Mouse (Mus musculus) midbrain, embryonic 15.5 days (tissue): Measurements from ENCODE around the gene Rgs14. TPM values are rescaled to one million over a fixed set of nuclear protein-coding genes. Genes with fewer than 3 reads are reported as not detected.
A peak's percentile ranks its signal among the peaks of the same experiment; 100 is the strongest.

ENCODE experiments used
- ATAC-seq: fragments of 200-750 bp; cut with Nextera tagmentation; replicated peaks from 2 replicates; pipeline ENCODE4 v1.8.0; 2017; ENCODE audit warnings: moderate TSS enrichment
- H3K27ac ChIP-seq: fragments of 300-500 bp; sonication (generic); 2 replicates; pipeline ENCODE4 v1.5.1; 2015; ENCODE audit warnings: mild to moderate bottlenecking, inconsistent platforms
- H3K27me3 ChIP-seq: fragments of 300-500 bp; sonication (generic); replicated peaks from 2 replicates; pipeline ENCODE4 v1.6.1; 2015; ENCODE audit warnings: inconsistent platforms
- H3K36me3 ChIP-seq: fragments of 300-500 bp; sonication (generic); replicated peaks from 2 replicates; pipeline ENCODE4 v1.6.1; 2015; ENCODE audit warnings: inconsistent platforms
- H3K4me1 ChIP-seq: fragments of 300-500 bp; sonication (generic); 2 replicates; pipeline ENCODE4 v1.6.1; 2015; ENCODE audit warnings: inconsistent platforms
- H3K4me2 ChIP-seq: fragments of 300-500 bp; sonication (generic); 2 replicates; pipeline ENCODE4 v1.6.1; 2015; ENCODE audit warnings: inconsistent platforms, mild to moderate bottlenecking, moderate library complexity
- H3K4me3 ChIP-seq: fragments of 300-500 bp; sonication (generic); 2 replicates; pipeline ENCODE4 v1.5.1; 2015; ENCODE audit warnings: mild to moderate bottlenecking, inconsistent platforms
- H3K9ac ChIP-seq: fragments of 300-500 bp; sonication (generic); 2 replicates; pipeline ENCODE4 v1.6.1; 2015; ENCODE audit warnings: mild to moderate bottlenecking, inconsistent platforms
- H3K9me3 ChIP-seq: fragments of 300-500 bp; sonication (generic); 2 replicates; pipeline ENCODE4 v1.6.1; 2016; ENCODE audit warnings: inconsistent platforms
- WGBS: fragments of 180-500 bp; shearing (Covaris S2); methylation state at CpG from one replicate; pipeline ENCODE4 v1.1.7; 2015; ENCODE audit warnings: mixed read lengths; 5-methylcytosine and 5-hydroxymethylcytosine counted together
- polyA plus RNA-seq: library from polyadenylated mRNA; unstranded; fragments of >200 nt; fragmentation: Nextera tagmentation; extraction: Ambion mirVana; gene quantifications from 2 replicates; pipeline ENCODE4 v1.2.1, GENCODE M21; 2015

Rgs14 gene
- 0.34 and 0.52 TPM in 2 replicates for polyA plus RNA-seq

DNA sequence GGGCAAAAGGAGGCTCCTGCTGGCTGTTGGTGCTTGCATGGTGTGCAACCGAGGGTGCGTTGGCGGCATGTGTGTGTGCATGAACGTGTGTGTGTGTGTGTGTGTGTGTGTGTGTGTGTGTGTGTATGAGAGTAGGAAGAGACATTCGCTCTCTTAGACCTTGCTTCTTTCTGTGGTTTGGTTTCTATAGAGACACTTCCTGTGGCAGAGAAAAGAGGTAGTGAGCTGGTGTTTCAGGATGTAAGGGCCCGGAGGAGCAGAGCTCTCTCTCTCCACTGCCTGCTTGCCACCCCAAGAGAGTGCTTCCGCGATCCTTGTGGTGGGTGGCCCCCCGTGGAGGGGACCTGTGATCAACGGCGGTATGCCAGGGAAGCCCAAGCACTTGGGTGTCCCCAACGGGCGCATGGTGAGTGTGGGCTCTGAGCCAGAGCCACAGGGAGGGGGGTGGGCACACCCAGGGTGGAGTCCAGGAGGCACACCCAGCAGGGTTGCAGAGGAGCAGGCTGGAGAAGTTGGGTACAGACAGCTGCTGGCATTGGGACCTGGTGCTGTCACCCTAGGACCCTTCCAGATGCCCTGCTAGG, at the start of gene Rgs14:
Gene Rgs14, plus strand, starts transcription at position 202 of the 584 bp plus-strand sequence.
- 68% methylated on average over 13 of the region's 13 CpGs for WGBS
- H3K4me2 ChIP-seq: no peak within 1 kb of the TSS
- H3K4me3 ChIP-seq: no peak within 1 kb of the TSS
- no peak within 1 kb of the TSS for H3K27ac ChIP-seq
- no peak for ATAC-seq
- no peak within 1 kb of the TSS for H3K9ac ChIP-seq
- H3K4me1 ChIP-seq: no peaks in the 10 kb centered on the region
- no peaks in the 10 kb centered on the region for H3K9me3 ChIP-seq
- H3K36me3 ChIP-seq: no peaks in the 10 kb centered on the region
- H3K27me3 ChIP-seq: 0 out of 2 replicates have a peak, but pooled peaks cover 4% of the 10 kb centered on the region

DNA sequence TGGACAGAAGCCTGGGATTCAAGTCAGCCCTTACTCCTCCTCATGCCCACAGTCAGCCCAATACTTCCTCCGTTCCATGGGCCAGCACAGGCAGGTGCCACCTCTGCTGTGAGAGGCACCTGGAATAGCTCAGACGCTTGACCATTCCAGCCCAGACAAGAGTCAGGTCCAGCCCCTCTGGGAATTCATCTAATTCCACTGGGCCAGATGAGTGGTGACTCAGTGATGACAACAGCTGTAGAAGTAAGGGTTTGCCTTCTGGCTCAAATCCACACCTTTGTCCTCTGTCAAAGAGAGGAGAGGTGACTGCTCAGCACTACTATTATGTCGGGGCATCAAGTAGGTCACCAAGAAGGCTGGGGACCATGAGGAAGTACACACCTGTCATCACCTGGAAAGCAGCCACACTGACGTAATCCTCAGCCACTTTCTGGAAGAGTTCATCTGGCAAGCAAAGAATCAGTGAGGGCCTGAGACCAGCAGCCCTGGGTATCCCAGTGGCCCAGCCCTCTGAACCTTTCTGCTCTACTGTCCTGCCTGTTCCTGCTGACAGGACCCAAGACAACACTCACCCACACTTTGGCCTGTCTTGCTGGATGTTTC, 49.5 kb upstream of the Rgs14 start, which contains the start of gene Prelid1:
Gene Prelid1, plus strand, starts transcription at position 570 of the 603 bp plus-strand sequence.
- peaks cover 20% of the 10 kb centered on the region for H3K36me3 ChIP-seq
- no peak for ATAC-seq
- H3K9ac ChIP-seq: peak within 1 kb of the TSS; percentile 98
- peak within 1 kb of the TSS; percentile 95 for H3K4me3 ChIP-seq
- 0 out of 2 replicates have a peak within 1 kb of the TSS, but pooled peaks have one; percentile 78 for H3K27ac ChIP-seq
- peak within 1 kb of the TSS; percentile 98 for H3K4me2 ChIP-seq
- H3K9me3 ChIP-seq: no peaks in the 10 kb centered on the region
- H3K4me1 ChIP-seq: peaks cover 31% of the 10 kb centered on the region
- WGBS: 87% methylated on average over 4 of the region's 4 CpGs
- H3K27me3 ChIP-seq: no peaks in the 10 kb centered on the region

DNA sequence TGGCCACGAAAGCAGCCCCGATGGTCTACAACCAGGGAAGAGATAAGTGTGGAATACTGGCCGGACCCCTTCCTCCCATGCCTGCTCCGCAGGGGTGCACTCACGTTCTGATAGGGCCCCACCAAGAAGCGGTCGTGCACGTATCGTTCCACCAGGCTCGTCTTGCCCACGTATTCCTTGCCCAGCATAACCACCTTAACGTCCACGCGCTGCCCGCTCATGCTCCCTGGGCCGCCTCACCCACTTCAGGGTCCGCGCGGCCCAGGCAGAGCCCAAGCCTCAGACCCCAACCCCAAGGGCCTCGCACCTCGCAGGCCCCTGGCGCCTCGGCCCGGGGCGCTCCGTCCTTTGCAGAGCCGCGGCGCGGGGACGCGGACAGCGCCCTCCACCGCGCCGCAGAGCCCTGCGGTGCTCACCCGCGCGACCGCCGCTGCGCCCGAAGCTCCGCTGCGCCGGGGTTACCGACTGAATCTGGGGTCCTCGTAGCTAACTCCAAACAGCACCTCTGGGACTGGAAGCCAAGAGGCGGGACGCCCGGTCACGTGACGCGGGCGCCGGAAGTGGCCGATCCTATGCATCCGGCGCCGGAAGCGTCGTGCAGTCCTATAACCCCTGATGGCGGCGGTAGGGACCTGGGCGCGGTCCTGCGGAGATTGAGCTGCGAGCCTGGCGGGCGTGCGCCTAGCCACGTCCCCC, 48.0 kb upstream of the Rgs14 start, which contains the start of gene Rab24:
Gene Rab24, minus strand, starts transcription at position 513 of the 696 bp plus-strand sequence.
- Histone ChIP-seq H3K27ac (peak within 1 kb of the TSS; percentile 78), H3K9me3 (no peaks in the 10 kb centered on the region), H3K4me2 (peak within 1 kb of the TSS; percentile 98), H3K36me3 (peaks cover 31% of the 10 kb centered on the region), H3K27me3 (no peaks in the 10 kb centered on the region), H3K4me1 (peaks cover 31% of the 10 kb centered on the region), H3K4me3 (peak within 1 kb of the TSS; percentile 95), H3K9ac (peak within 1 kb of the TSS; percentile 98)
- WGBS: under 1% methylated on average over 68 of the region's 73 CpGs
- peak; percentile 92 for ATAC-seq

DNA sequence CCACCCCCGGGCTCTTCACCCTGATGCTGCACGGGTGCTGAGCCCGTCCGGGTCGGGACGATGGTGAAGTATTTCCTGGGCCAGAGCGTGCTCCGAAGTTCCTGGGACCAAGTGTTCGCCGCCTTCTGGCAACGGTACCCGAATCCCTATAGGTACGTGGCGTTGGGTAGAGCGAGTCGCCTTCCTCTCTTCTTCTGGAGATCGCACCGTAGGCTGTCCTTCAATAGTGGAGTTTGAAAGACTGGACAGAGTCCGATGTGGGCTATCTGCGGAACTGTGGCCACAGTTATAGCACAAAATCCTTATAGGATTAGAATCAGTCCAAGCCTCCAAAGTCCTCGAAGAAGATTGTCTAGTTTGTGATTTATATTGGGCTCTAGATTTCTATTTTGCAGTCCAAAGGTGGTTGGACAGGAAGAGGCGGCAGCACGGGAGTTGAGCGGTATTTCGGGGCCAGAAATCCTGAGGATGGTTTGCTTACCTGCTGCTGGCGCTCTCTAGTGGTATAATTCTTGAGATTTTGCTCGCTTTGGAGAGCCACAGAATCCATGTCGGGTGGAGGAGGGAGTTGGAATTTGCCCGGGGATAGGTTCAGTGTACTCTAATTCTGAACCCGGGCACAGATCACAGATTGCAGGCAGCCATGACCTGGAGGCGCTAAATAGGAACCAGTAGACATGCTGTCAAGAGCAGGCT, 47.3 kb upstream of the Rgs14 start:
- peaks cover 35% of the 10 kb centered on the region for H3K4me1 ChIP-seq
- ATAC-seq: 0 out of 2 replicates have a peak, but pooled peaks have one; percentile 13
- H3K27ac ChIP-seq: peak overlapping the region; percentile 78
- no peaks in the 10 kb centered on the region for H3K27me3 ChIP-seq
- H3K9me3 ChIP-seq: no peaks in the 10 kb centered on the region
- peak overlapping the region; percentile 95 for H3K4me3 ChIP-seq
- 1% methylated on average over 31 of the region's 31 CpGs for WGBS
- peak overlapping the region; percentile 98 for H3K4me2 ChIP-seq
- H3K9ac ChIP-seq: peak overlapping the region; percentile 98
- H3K36me3 ChIP-seq: peaks cover 26% of the 10 kb centered on the region

DNA sequence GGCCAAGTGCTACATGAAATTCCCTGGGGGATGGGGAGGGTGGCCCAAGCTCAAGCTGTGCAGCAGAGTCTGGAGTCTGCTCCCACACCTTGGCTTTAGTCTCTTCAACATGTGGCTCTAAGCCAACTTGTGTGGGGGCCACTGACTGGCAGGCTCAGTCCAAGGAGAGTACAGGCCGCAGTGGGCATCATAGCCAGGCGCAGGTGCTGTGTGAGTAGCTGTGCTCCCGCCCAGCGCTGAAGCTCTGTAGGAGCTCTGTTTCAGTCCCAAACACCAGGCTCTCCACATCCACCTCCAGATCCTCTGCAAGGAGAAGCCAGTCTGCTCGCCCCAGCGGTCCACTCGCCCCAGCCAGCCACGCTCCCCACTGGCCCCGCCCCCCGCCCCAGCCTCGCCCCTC, 43.9 kb upstream of the Rgs14 start:
- no peak overlapping the region for H3K27ac ChIP-seq
- H3K4me3 ChIP-seq: no peak overlapping the region
- H3K9ac ChIP-seq: no peak overlapping the region
- ATAC-seq: no peak
- WGBS: 86% methylated on average over 11 of the region's 11 CpGs
- H3K27me3 ChIP-seq: no peaks in the 10 kb centered on the region
- peaks cover 52% of the 10 kb centered on the region for H3K4me1 ChIP-seq
- H3K9me3 ChIP-seq: no peaks in the 10 kb centered on the region
- peaks cover 17% of the 10 kb centered on the region for H3K36me3 ChIP-seq
- no peak overlapping the region for H3K4me2 ChIP-seq

DNA sequence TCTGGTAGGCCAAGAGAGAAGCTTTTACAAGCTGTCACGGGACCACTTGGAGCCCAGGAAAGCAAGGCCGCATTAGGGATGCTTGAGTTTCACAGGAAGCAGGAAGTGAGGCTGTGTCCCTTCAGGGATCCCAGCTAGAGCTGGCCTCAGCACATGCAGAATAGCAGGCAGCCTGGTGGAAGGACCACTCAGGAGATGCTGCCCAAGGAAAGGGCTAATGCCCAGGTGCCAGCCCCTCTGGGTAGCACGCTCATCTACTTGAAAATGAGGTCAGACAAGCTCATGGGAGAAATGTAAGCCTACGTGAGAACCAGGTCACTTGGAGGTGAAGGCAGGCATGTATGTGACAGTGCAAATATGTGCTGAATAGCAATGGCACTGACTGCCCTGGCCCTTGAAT, 42.4 kb upstream of the Rgs14 start:
- H3K27ac ChIP-seq: peak overlapping the region; percentile 37
- no peak for ATAC-seq
- peaks cover 17% of the 10 kb centered on the region for H3K36me3 ChIP-seq
- no peak overlapping the region for H3K4me2 ChIP-seq
- H3K4me1 ChIP-seq: peaks cover 49% of the 10 kb centered on the region
- H3K9me3 ChIP-seq: no peaks in the 10 kb centered on the region
- 67% methylated on average over 4 of the region's 4 CpGs for WGBS
- H3K9ac ChIP-seq: no peak overlapping the region
- no peak overlapping the region for H3K4me3 ChIP-seq
- no peaks in the 10 kb centered on the region for H3K27me3 ChIP-seq

DNA sequence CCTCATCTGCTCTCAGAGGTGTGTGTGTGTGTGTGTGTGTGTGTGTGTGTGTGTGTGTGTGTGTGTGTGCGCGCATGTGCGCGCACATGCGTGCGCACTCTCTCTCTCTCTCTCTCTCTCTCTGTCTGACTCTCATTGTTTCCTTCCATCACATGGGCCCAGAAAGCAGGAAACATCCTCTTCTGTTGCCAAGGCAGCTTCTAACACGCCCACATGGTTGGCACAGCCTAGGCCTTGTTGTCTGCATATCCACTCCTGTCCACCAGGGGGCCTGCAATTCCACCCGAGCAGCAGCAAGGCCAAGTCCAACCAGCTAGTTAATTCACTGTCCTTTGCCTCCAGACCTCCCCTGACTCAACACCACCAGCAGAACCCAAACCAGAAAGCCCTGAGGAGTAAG, 41.9 kb upstream of the Rgs14 start:
- no peak overlapping the region for H3K9ac ChIP-seq
- WGBS: 45% methylated on average over 8 of the region's 8 CpGs
- ATAC-seq: peak; percentile 29
- H3K4me3 ChIP-seq: no peak overlapping the region
- peak overlapping the region; percentile 37 for H3K27ac ChIP-seq
- no peaks in the 10 kb centered on the region for H3K27me3 ChIP-seq
- H3K4me2 ChIP-seq: 0 out of 2 replicates have a peak overlapping the region, but pooled peaks have one; percentile 98
- peaks cover 17% of the 10 kb centered on the region for H3K36me3 ChIP-seq
- peaks cover 47% of the 10 kb centered on the region for H3K4me1 ChIP-seq
- H3K9me3 ChIP-seq: no peaks in the 10 kb centered on the region

DNA sequence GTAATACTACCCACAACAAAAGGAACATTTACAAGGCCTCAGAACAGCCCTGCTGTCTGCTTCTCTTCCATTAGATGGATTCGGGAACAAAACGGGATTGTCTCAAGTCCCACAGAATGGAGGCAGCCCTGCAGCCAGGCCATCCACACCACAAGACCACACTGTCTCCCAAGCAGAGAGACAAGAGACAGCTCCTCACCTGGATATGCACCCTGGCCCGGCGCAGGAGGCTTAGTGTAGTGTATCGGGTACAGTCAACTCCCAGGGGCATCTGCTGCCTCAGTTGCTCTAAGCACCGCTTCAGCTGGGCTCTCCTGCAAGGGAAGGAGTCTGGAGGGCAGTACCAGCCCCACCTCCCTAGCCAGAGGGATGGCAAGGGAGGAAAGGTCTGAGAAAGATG, 41.4 kb upstream of the Rgs14 start:
- no peak for ATAC-seq
- H3K9ac ChIP-seq: no peak overlapping the region
- H3K4me2 ChIP-seq: peak overlapping the region; percentile 98
- WGBS: 89% methylated on average over 6 of the region's 6 CpGs
- H3K9me3 ChIP-seq: no peaks in the 10 kb centered on the region
- H3K27ac ChIP-seq: no peak overlapping the region
- no peaks in the 10 kb centered on the region for H3K27me3 ChIP-seq
- H3K4me3 ChIP-seq: peak overlapping the region; percentile 65
- H3K4me1 ChIP-seq: peaks cover 42% of the 10 kb centered on the region
- peaks cover 17% of the 10 kb centered on the region for H3K36me3 ChIP-seq

DNA sequence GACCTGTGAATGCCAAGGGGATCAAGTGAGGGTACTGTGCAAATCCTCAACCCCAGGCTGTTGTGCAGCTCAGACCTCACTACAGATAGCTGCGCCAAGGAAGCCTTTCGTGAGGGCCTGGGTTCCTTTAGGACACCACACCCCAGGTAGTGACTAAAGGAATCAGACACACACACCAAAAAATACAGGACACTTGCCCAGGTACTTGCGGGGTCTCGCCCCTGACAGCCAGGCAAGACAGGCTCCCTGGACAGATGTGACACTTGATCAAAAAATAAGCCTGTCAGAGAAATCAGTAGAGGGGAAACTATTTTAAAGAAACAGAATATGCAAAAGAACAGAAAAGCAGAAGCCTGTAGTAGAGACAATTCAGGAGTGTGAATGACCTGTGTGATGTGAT, 40.9 kb upstream of the Rgs14 start:
- Histone ChIP-seq H3K4me1 (peaks cover 37% of the 10 kb centered on the region), H3K9me3 (no peaks in the 10 kb centered on the region), H3K27me3 (no peaks in the 10 kb centered on the region), H3K27ac (no peak overlapping the region), H3K9ac (peak overlapping the region; percentile 51; the same call in 1 of the 2 replicates), H3K4me3 (peak overlapping the region; percentile 65), H3K4me2 (peak overlapping the region; percentile 98), H3K36me3 (peaks cover 17% of the 10 kb centered on the region)
- 84% methylated on average over 4 of the region's 4 CpGs for WGBS
- ATAC-seq: no peak

DNA sequence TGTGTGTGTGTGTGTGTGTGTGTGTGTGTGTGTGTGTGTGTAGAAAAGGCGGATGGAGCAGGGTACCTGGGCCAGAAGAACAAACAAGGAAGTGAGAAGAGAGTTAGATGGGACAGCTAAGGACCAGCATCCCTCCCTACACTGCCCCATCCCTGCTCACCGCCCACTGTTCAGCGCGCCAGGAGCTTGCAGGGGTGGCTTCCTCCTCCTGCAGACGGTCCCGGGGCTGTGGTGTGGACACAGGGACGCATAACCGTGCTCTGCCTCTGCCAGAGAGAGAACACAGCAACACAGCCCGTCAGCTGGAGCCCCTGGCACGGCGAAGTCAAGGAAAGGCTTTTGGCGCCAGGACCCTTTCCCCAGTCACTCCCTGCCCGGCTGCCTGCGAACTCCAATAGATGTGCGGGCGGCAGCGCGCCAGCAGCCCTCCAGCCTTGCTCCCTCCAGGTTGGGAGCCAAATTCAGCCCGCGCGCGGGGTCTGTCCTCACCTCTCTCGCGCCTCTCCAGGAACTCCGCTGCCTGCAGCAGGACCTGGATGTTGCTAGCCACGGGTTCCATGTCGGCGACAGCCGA, 40.3 kb upstream of the Rgs14 start:
- peak overlapping the region; percentile 78 for H3K27ac ChIP-seq
- H3K9me3 ChIP-seq: no peaks in the 10 kb centered on the region

DNA sequence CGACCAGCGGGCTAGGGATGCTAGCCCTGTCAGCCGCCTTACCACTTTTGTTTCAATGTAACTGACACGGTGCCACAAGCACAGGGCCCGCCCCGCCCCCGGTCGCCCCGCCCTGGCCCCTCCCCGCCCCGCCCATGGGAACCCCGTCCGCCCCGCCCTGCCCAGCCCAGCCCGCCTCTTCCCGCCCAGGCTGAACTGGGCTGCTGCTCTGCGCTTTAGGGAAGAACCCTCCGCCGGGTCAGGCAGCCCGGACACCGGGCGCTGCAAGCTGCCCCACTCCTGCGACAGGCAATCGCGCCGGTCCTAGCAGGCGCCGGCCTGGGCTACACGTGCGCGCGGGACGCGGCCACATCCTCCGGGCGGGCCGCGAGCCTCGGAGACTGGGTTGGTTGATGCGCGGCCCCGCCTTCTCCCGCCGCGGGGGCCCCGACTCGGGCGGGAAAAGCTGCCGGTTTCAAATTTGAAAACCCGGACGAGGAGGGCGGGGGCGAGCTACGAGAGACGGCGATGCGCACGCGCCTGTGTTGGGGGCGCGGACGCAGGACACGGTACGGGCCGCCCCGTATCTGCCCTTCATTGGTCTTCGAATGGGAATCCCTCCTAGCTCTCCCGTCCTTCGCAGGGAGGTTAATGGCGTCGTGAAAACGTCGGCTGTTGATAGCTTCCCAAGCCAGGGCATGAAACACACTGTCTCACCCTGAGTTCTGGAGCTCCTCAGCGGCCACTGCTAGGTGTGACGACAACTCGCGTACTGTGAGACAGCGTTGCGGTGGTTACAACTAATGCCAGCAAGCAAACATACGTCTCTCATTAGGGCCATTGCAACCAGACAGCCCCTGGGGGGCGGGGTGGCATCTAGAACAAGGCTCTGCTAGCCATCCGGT, 39.6 kb upstream of the Rgs14 start, which contains the start of gene Mxd3:
Gene Mxd3, minus strand, starts transcription at position 141 of the 884 bp plus-strand sequence.
- ATAC-seq: peak; percentile 81
- H3K36me3 ChIP-seq: peaks cover 13% of the 10 kb centered on the region
- peak within 1 kb of the TSS; percentile 65 for H3K4me3 ChIP-seq
- peak within 1 kb of the TSS; percentile 78 for H3K27ac ChIP-seq
- H3K9ac ChIP-seq: peak within 1 kb of the TSS; percentile 51
- WGBS: under 1% methylated on average over 81 of the region's 82 CpGs
- no peaks in the 10 kb centered on the region for H3K9me3 ChIP-seq
- no peaks in the 10 kb centered on the region for H3K27me3 ChIP-seq
- peak within 1 kb of the TSS; percentile 98 for H3K4me2 ChIP-seq
- peaks cover 31% of the 10 kb centered on the region for H3K4me1 ChIP-seq

More for the DNA sequence above, 40.3 kb upstream of the Rgs14 start:
- peak overlapping the region; percentile 98 for H3K4me2 ChIP-seq
- H3K4me1 ChIP-seq: peaks cover 32% of the 10 kb centered on the region
- ATAC-seq: peak; percentile 35
- WGBS: 1% methylated on average over 29 of the region's 29 CpGs
- peaks cover 17% of the 10 kb centered on the region for H3K36me3 ChIP-seq
- H3K9ac ChIP-seq: peak overlapping the region; percentile 51
- H3K27me3 ChIP-seq: no peaks in the 10 kb centered on the region
- H3K4me3 ChIP-seq: peak overlapping the region; percentile 65
